In the genomic region with DNA sequence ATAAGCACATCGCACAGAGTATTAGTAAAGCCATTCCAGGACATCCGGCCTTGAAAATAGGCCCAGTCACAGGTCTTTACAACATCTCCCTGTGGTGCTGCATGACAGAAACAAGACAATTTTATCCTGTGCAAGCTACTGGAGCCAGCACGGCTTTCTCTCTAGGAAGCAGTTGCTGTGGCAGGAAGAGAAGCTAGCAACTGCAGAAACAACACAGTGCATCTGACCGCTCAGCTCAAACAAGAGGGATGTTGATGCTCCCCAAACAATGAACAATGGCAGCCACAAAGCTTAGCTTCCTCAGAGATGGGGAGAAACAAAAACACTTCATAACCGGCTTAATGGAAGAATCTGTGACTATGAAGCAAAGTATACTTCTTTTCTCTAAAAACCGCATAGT, we compare ENCODE assay signal across 14 mouse cellular contexts. TPM values are rescaled to one million over a fixed set of nuclear protein-coding genes. Genes with fewer than 3 reads are reported as not detected.
DNase-seq lines count a peak whose midpoint lies in the region; ATAC-seq and TF ChIP-seq lines count a peak whose summit lies in the region.
"Had no signal": no experiment of that assay in that cellular context is flagged by ENCODE, and none has a peak within 500 bp of the region (broad histone marks: within the 10 kb centered on the region; RNA-seq: fewer than 3 reads in every experiment).

No protein-coding gene starts in this region.

- H3K4me3 ChIP-seq in layer of hippocampus, adult 2 months, result no peak overlapping the region
- no peak overlapping the region for H3K4me3 ChIP-seq in embryonic facial prominence, embryonic 15.5 days (replicated peaks)
- no peak overlapping the region for H3K4me3 ChIP-seq in lung, embryonic 16.5 days (ENCODE audit: low read length)
- H3K4me3 ChIP-seq: megakaryocyte, embryonic 14.5 days had no signal

- no peaks in the 10 kb centered on the region for H3K9me3 ChIP-seq in embryonic facial prominence, embryonic 15.5 days (replicated peaks)
- no peaks in the 10 kb centered on the region for H3K9me3 ChIP-seq in lung, embryonic 16.5 days (ENCODE audit: control insufficient read depth, low read length)
- H3K9me3 ChIP-seq: megakaryocyte, embryonic 14.5 days had no signal

- peaks cover 3% of the 10 kb centered on the region; the same call in 1 of the 2 replicates for H3K4me1 ChIP-seq in embryonic facial prominence, embryonic 15.5 days
- H3K4me1 ChIP-seq in lung, embryonic 16.5 days (replicated peaks; ENCODE audit: control insufficient read depth, insufficient read depth, low read length), result no peaks in the 10 kb centered on the region

- no peaks in the 10 kb centered on the region for H3K27me3 ChIP-seq in embryonic facial prominence, embryonic 15.5 days
- no peaks in the 10 kb centered on the region for H3K27me3 ChIP-seq in lung, embryonic 16.5 days (ENCODE audit: control insufficient read depth, insufficient read depth, low read depth, low read length)
- H3K27me3 ChIP-seq: megakaryocyte, embryonic 14.5 days had no signal

- no peak for ATAC-seq in embryonic facial prominence, embryonic 15.5 days (ENCODE audit: insufficient number of reproducible peaks, low FRiP score, low TSS enrichment, low read depth)
- ATAC-seq in lung, embryonic 16.5 days (ENCODE audit: low read depth), result peak; percentile 28; the same call in 1 of the 2 replicates

- no peak overlapping the region for H3K4me2 ChIP-seq in embryonic facial prominence, embryonic 15.5 days (replicated peaks)
- H3K4me2 ChIP-seq in lung, embryonic 16.5 days (ENCODE audit: low read depth, low read length), result no peak overlapping the region
- H3K4me2 ChIP-seq: hindbrain, embryonic 14.5 days had no signal

- WGBS in embryonic facial prominence, embryonic 15.5 days, result 53% methylated on average over 6 of the region's 6 CpGs
- WGBS in lung, embryonic 16.5 days, result 66% methylated on average over 6 of the region's 6 CpGs

- no peaks in the 10 kb centered on the region for H3K36me3 ChIP-seq in embryonic facial prominence, embryonic 15.5 days
- H3K36me3 ChIP-seq in lung, embryonic 16.5 days (ENCODE audit: control insufficient read depth, insufficient read depth, low read length), result peaks cover 6% of the 10 kb centered on the region

- no peak overlapping the region for H3K9ac ChIP-seq in embryonic facial prominence, embryonic 15.5 days
- H3K9ac ChIP-seq in lung, embryonic 16.5 days (ENCODE audit: low read length), result no peak overlapping the region
- H3K9ac ChIP-seq: hindbrain, embryonic 14.5 days had no signal

- peak; percentile 27 for DNase-seq in cerebellum, postnatal 10 days
- no peak for DNase-seq in cerebellum, adult 9-11 months
- no peak for DNase-seq in layer of hippocampus, adult 2 months (ENCODE audit: low spot score in 2 of 2)
- no peak for DNase-seq in layer of hippocampus, postnatal 10 days (ENCODE audit: low spot score in 2 of 2)
- no peak for DNase-seq in left cerebral cortex, adult 8-10 months (ENCODE audit: low spot score in 2 of 2)
- no peak for DNase-seq in yolk sac, embryonic 10.5 days (ENCODE audit: low spot score)
- DNase-seq: adrenal gland, adult 8-10 months; cerebellum, adult 11-12 months; right cerebral cortex, postnatal 14 days; thymus, adult 18-20 months had no signal

- H3K27ac ChIP-seq in layer of hippocampus, adult 2 months, result peak overlapping the region; percentile 86
- peak overlapping the region; percentile 44; the same call in 1 of the 2 replicates for H3K27ac ChIP-seq in embryonic facial prominence, embryonic 15.5 days (replicated peaks)
- H3K27ac ChIP-seq in lung, embryonic 16.5 days (ENCODE audit: low read length), result peak overlapping the region; percentile 60; the same call in 1 of the 2 replicates
- H3K27ac ChIP-seq: hindbrain, embryonic 14.5 days had no signal

- TF ChIP-seq CTCF in layer of hippocampus, adult 2 months (conservative IDR thresholded peaks at IDR 0.05), result no peak

RNA-seq across cellular contexts. Expression of gene Cpd, which starts 10.5 kb away (rescaled TPM):
- 10 to 100 TPM; 60.0 to 62.3 TPM for total RNA-seq in layer of hippocampus, adult 2 months (2021)
- 10 to 100 TPM; 78.0 to 78.1 TPM for total RNA-seq in layer of hippocampus, postnatal 10 days (2021)
- polyA plus RNA-seq in embryonic facial prominence, embryonic 15.5 days (2015; fragmentation: Nextera tagmentation; extraction: Ambion mirVana), result 10.8 and 11.5 TPM in 2 replicates
- polyA plus RNA-seq in lung, embryonic 16.5 days (2015; fragmentation: Nextera tagmentation; extraction: Ambion mirVana), result 12.6 and 13.4 TPM in 2 replicates
- total RNA-seq in left cerebral cortex, adult 8-10 months (2022), result 10 to 100 TPM; 53.6 to 58.6 (median 54.1) TPM

Comparison
In these comparisons a context has a peak if more than half of its experiments do, and no peak if none do; other contexts are left out.
1. DNase-seq: peak in cerebellum, postnatal 10 days (2 of 2); none in cerebellum, adult 9-11 months (single experiment), layer of hippocampus, adult 2 months (0 of 2), layer of hippocampus, postnatal 10 days (0 of 2), left cerebral cortex, adult 8-10 months (0 of 2) and yolk sac, embryonic 10.5 days (single experiment).
2. Peak in every context shown above with its lines, with median percentiles within 50 percentile points of each other: H3K27ac ChIP-seq.